Comparison of ENCODE assay signal across 19 mouse cellular contexts in genomic region chr2:61555367-61555766, GRCm38 (mm10). TPM values are rescaled to one million over a fixed set of nuclear protein-coding genes. Genes with fewer than 3 reads are reported as not detected.
DNase-seq lines count a peak whose midpoint lies in the region; ATAC-seq and TF ChIP-seq lines count a peak whose summit lies in the region.
"Had no signal": no experiment of that assay in that cellular context is flagged by ENCODE, and none has a peak within 500 bp of the region (broad histone marks: within the 10 kb centered on the region; RNA-seq: fewer than 3 reads in every experiment).

No protein-coding gene starts in this region.

- WGBS in forebrain, embryonic 14.5 days = 66% methylated on average over 7 of the region's 7 CpGs
- 84% methylated on average over 7 of the region's 7 CpGs for WGBS in forebrain, embryonic 11.5 days
- 42% methylated on average over 7 of the region's 7 CpGs for WGBS in hindbrain, embryonic 15.5 days
- WGBS in hindbrain, embryonic 12.5 days = 75% methylated on average over 7 of the region's 7 CpGs
- WGBS in neural tube, embryonic 13.5 days = 46% methylated on average over 7 of the region's 7 CpGs
- WGBS in liver, embryonic 12.5 days (ENCODE audit: insufficient replicate concordance) = 79% methylated on average over 7 of the region's 7 CpGs

- no peak overlapping the region for H3K9ac ChIP-seq in forebrain, embryonic 14.5 days (ENCODE audit: low read length)
- no peak overlapping the region for H3K9ac ChIP-seq in forebrain, embryonic 11.5 days (ENCODE audit: low read length)
- H3K9ac ChIP-seq in hindbrain, embryonic 15.5 days = no peak overlapping the region
- H3K9ac ChIP-seq in hindbrain, embryonic 12.5 days = no peak overlapping the region
- H3K9ac ChIP-seq in neural tube, embryonic 13.5 days = no peak overlapping the region
- H3K9ac ChIP-seq in liver, embryonic 12.5 days = no peak overlapping the region

- no peak for TF ChIP-seq POLR2A in brain, embryonic 14.5 days (IDR thresholded peaks at IDR 0.05; ENCODE audit: borderline replicate concordance, extremely low read depth, insufficient read depth, insufficient read length, poor library complexity, severe bottlenecking)

- ATAC-seq in forebrain, embryonic 14.5 days = no peak
- no peak for ATAC-seq in forebrain, embryonic 11.5 days (replicated peaks; ENCODE audit: low FRiP score)
- 0 out of 2 replicates have a peak, but pooled peaks have one; percentile 54 for ATAC-seq in hindbrain, embryonic 15.5 days (ENCODE audit: low FRiP score, low read depth)
- no peak for ATAC-seq in hindbrain, embryonic 12.5 days (ENCODE audit: low FRiP score)
- ATAC-seq in neural tube, embryonic 13.5 days (ENCODE audit: low read depth) = peak; percentile 92
- no peak for ATAC-seq in liver, embryonic 12.5 days

- H3K9me3 ChIP-seq in forebrain, embryonic 14.5 days (replicated peaks; ENCODE audit: control insufficient read depth, low read length) = no peaks in the 10 kb centered on the region
- no peaks in the 10 kb centered on the region for H3K9me3 ChIP-seq in forebrain, embryonic 11.5 days (ENCODE audit: control insufficient read depth, low read length)
- no peaks in the 10 kb centered on the region for H3K9me3 ChIP-seq in hindbrain, embryonic 15.5 days
- no peaks in the 10 kb centered on the region for H3K9me3 ChIP-seq in hindbrain, embryonic 12.5 days (replicated peaks)
- H3K9me3 ChIP-seq in neural tube, embryonic 13.5 days = no peaks in the 10 kb centered on the region
- no peaks in the 10 kb centered on the region for H3K9me3 ChIP-seq in liver, embryonic 12.5 days (replicated peaks)
- H3K9me3 ChIP-seq: limb, embryonic 10.5 days had no signal

- H3K4me3 ChIP-seq in forebrain, embryonic 14.5 days (ENCODE audit: low read depth, low read length) = no peak overlapping the region
- H3K4me3 ChIP-seq in forebrain, embryonic 11.5 days (ENCODE audit: low read depth, low read length) = no peak overlapping the region
- H3K4me3 ChIP-seq in hindbrain, embryonic 15.5 days = 0 out of 2 replicates have a peak overlapping the region, but pooled peaks have one; percentile 2
- H3K4me3 ChIP-seq in hindbrain, embryonic 12.5 days = no peak overlapping the region
- no peak overlapping the region for H3K4me3 ChIP-seq in neural tube, embryonic 13.5 days
- no peak overlapping the region for H3K4me3 ChIP-seq in liver, embryonic 12.5 days
- H3K4me3 ChIP-seq: limb, embryonic 10.5 days; myocyte had no signal

- no peak overlapping the region for H3K4me2 ChIP-seq in forebrain, embryonic 14.5 days (ENCODE audit: low read length)
- H3K4me2 ChIP-seq in forebrain, embryonic 11.5 days (ENCODE audit: low read depth, low read length, severe bottlenecking) = no peak overlapping the region
- H3K4me2 ChIP-seq in hindbrain, embryonic 15.5 days = peak overlapping the region; percentile 19; the same call in 1 of the 2 replicates
- H3K4me2 ChIP-seq in hindbrain, embryonic 12.5 days (replicated peaks) = no peak overlapping the region
- H3K4me2 ChIP-seq in neural tube, embryonic 13.5 days = peak overlapping the region; percentile 2
- no peak overlapping the region for H3K4me2 ChIP-seq in liver, embryonic 12.5 days

- peak; percentile 28 for DNase-seq in forebrain, embryonic 14.5 days (ENCODE audit: low spot score)
- DNase-seq in forebrain, embryonic 11.5 days (ENCODE audit: low spot score) = no peak
- DNase-seq in brain, embryonic 14.5 days (ENCODE audit: low read depth) = peak; percentile 50
- no peak for DNase-seq in spleen, postnatal 4 days (ENCODE audit: low spot score in 2 of 2)
- DNase-seq: adrenal gland, postnatal 10 days; cerebellum, adult 8-10 months; gastrocnemius, postnatal 25 days; heart, adult 18-20 months; kidney, adult 2 months; kidney, postnatal 10 days; liver; right cerebral cortex, postnatal 14 days had no signal

- no peaks in the 10 kb centered on the region for H3K27me3 ChIP-seq in forebrain, embryonic 14.5 days (replicated peaks; ENCODE audit: control insufficient read depth, insufficient read depth, low read length)
- no peaks in the 10 kb centered on the region for H3K27me3 ChIP-seq in forebrain, embryonic 11.5 days (ENCODE audit: control insufficient read depth, insufficient read depth, low read length)
- no peaks in the 10 kb centered on the region for H3K27me3 ChIP-seq in hindbrain, embryonic 15.5 days
- no peaks in the 10 kb centered on the region for H3K27me3 ChIP-seq in hindbrain, embryonic 12.5 days
- H3K27me3 ChIP-seq in neural tube, embryonic 13.5 days = no peaks in the 10 kb centered on the region
- no peaks in the 10 kb centered on the region for H3K27me3 ChIP-seq in liver, embryonic 12.5 days (replicated peaks)

- H3K4me1 ChIP-seq in forebrain, embryonic 14.5 days (ENCODE audit: control insufficient read depth, insufficient read depth, low read length) = peaks cover 9% of the 10 kb centered on the region
- no peaks in the 10 kb centered on the region for H3K4me1 ChIP-seq in forebrain, embryonic 11.5 days (replicated peaks; ENCODE audit: control insufficient read depth, insufficient read depth, low read length)
- peaks cover 9% of the 10 kb centered on the region; the same call in 1 of the 2 replicates for H3K4me1 ChIP-seq in hindbrain, embryonic 15.5 days (replicated peaks)
- peaks cover 5% of the 10 kb centered on the region; the same call in 1 of the 2 replicates for H3K4me1 ChIP-seq in hindbrain, embryonic 12.5 days
- peaks cover 17% of the 10 kb centered on the region for H3K4me1 ChIP-seq in neural tube, embryonic 13.5 days (replicated peaks)
- H3K4me1 ChIP-seq in liver, embryonic 12.5 days = no peaks in the 10 kb centered on the region

- no peak overlapping the region for H3K27ac ChIP-seq in forebrain, embryonic 14.5 days (ENCODE audit: low read depth, low read length)
- no peak overlapping the region for H3K27ac ChIP-seq in forebrain, embryonic 11.5 days (ENCODE audit: low read depth, low read length)
- H3K27ac ChIP-seq in hindbrain, embryonic 15.5 days (replicated peaks) = peak overlapping the region; percentile 52
- no peak overlapping the region for H3K27ac ChIP-seq in hindbrain, embryonic 12.5 days
- 0 out of 2 replicates have a peak overlapping the region, but pooled peaks have one; percentile 38 for H3K27ac ChIP-seq in neural tube, embryonic 13.5 days (replicated peaks)
- H3K27ac ChIP-seq in liver, embryonic 12.5 days = no peak overlapping the region
- H3K27ac ChIP-seq: limb, embryonic 10.5 days; macrophage had no signal

- TF ChIP-seq CTCF in brain, embryonic 14.5 days (IDR thresholded peaks at IDR 0.05; ENCODE audit: borderline replicate concordance, extremely low read depth, insufficient read depth, insufficient read length) = no peak

- no peaks in the 10 kb centered on the region for H3K36me3 ChIP-seq in forebrain, embryonic 14.5 days (ENCODE audit: control insufficient read depth, insufficient read depth, low read length)
- H3K36me3 ChIP-seq in forebrain, embryonic 11.5 days (ENCODE audit: control insufficient read depth, insufficient read depth, low read length) = no peaks in the 10 kb centered on the region
- H3K36me3 ChIP-seq in hindbrain, embryonic 15.5 days = no peaks in the 10 kb centered on the region
- no peaks in the 10 kb centered on the region for H3K36me3 ChIP-seq in hindbrain, embryonic 12.5 days
- H3K36me3 ChIP-seq in neural tube, embryonic 13.5 days = no peaks in the 10 kb centered on the region
- no peaks in the 10 kb centered on the region for H3K36me3 ChIP-seq in liver, embryonic 12.5 days
- H3K36me3 ChIP-seq: limb, embryonic 10.5 days had no signal

RNA-seq across cellular contexts. Expression of gene Tank, which starts 23.0 kb away (rescaled TPM):
- 36.8 and 38.9 TPM in 2 replicates for polyA plus RNA-seq in forebrain, embryonic 14.5 days (2014; fragmentation: Nextera tagmentation; extraction: Ambion mirVana)
- polyA plus RNA-seq in forebrain, embryonic 11.5 days (2014; fragmentation: Nextera tagmentation; extraction: Ambion mirVana) = 33.3 and 33.8 TPM in 2 replicates
- polyA plus RNA-seq in hindbrain, embryonic 15.5 days (2015; fragmentation: Nextera tagmentation; extraction: Ambion mirVana) = 25.2 and 25.3 TPM in 2 replicates
- polyA plus RNA-seq in hindbrain, embryonic 12.5 days (2016; fragmentation: Nextera tagmentation; extraction: Ambion mirVana) = 26.0 and 28.1 TPM in 2 replicates
- polyA plus RNA-seq in brain, embryonic 14.5 days (2012; rRNA removed) = 20.5 and 22.0 TPM in 2 replicates
- polyA plus RNA-seq in neural tube, embryonic 13.5 days (2015; fragmentation: Nextera tagmentation; extraction: Ambion mirVana) = 25.7 and 26.8 TPM in 2 replicates
- 27.9 and 28.0 TPM in 2 replicates for polyA plus RNA-seq in liver, embryonic 12.5 days (2016; fragmentation: Nextera tagmentation; extraction: Ambion mirVana)

Comparison
In these comparisons a context has a peak if more than half of its experiments do, and no peak if none do; other contexts are left out.
1. ATAC-seq: peak in hindbrain, embryonic 15.5 days (single experiment) and neural tube, embryonic 13.5 days (single experiment); none in forebrain, embryonic 14.5 days (single experiment), forebrain, embryonic 11.5 days (single experiment), hindbrain, embryonic 12.5 days (single experiment) and liver, embryonic 12.5 days (single experiment).
2. DNase-seq: peak in forebrain, embryonic 14.5 days (single experiment) and brain, embryonic 14.5 days (single experiment); none in forebrain, embryonic 11.5 days (single experiment) and spleen, postnatal 4 days (0 of 2).
3. H3K27ac ChIP-seq: peak in hindbrain, embryonic 15.5 days (single experiment) and neural tube, embryonic 13.5 days (single experiment); none in forebrain, embryonic 14.5 days (single experiment), forebrain, embryonic 11.5 days (single experiment), hindbrain, embryonic 12.5 days (single experiment) and liver, embryonic 12.5 days (single experiment).
4. H3K4me2 ChIP-seq: peak in hindbrain, embryonic 15.5 days (single experiment) and neural tube, embryonic 13.5 days (single experiment); none in forebrain, embryonic 14.5 days (single experiment), forebrain, embryonic 11.5 days (single experiment), hindbrain, embryonic 12.5 days (single experiment) and liver, embryonic 12.5 days (single experiment).